Mouse (Mus musculus) embryonic facial prominence, embryonic 11.5 days (tissue): Measurements from ENCODE around the gene Atl3. TPM values are rescaled to one million over a fixed set of nuclear protein-coding genes. Genes with fewer than 3 reads are reported as not detected.

Experiments used
- ATAC-seq: fragments of 200-750 bp; cut with Nextera tagmentation; replicated peaks from 2 replicates; pipeline ENCODE4 v1.8.0; 2017; ENCODE audit warnings: low read depth; ENCODE audit not compliant: insufficient number of reproducible peaks, low FRiP score, low TSS enrichment
- DNase-seq: peaks from one replicate; pipeline ENCODE4 v3.0.0-alpha.2; 2015; ENCODE audit warnings: low spot score
- H3K27ac ChIP-seq: fragments of 300-500 bp; sonication (generic); replicated peaks from 2 replicates; pipeline ENCODE4 v1.5.1; 2014; ENCODE audit warnings: mild to moderate bottlenecking, low read depth, low read length, control low read depth
- H3K27me3 ChIP-seq: fragments of 300-500 bp; sonication (generic); 2 replicates; pipeline ENCODE4 v1.6.1; 2014; ENCODE audit warnings: mild to moderate bottlenecking, low read length, moderate library complexity, mixed read lengths; ENCODE audit not compliant: control insufficient read depth, insufficient read depth
- H3K36me3 ChIP-seq: fragments of 300-500 bp; sonication (generic); replicated peaks from 2 replicates; pipeline ENCODE4 v1.6.1; 2014; ENCODE audit warnings: low read depth, mild to moderate bottlenecking, low read length, moderate library complexity, mixed read lengths; ENCODE audit not compliant: control insufficient read depth, insufficient read depth
- H3K4me1 ChIP-seq: fragments of 300-500 bp; sonication (generic); 2 replicates; pipeline ENCODE4 v1.6.1; 2014; ENCODE audit warnings: low read length, mixed read lengths; ENCODE audit not compliant: control insufficient read depth, insufficient read depth
- H3K4me2 ChIP-seq: fragments of 300-500 bp; sonication (generic); 2 replicates; pipeline ENCODE4 v1.6.1; 2014; ENCODE audit warnings: low read depth, mild to moderate bottlenecking, control low read depth, low read length, moderate library complexity
- H3K4me3 ChIP-seq: fragments of 300-500 bp; sonication (generic); 2 replicates; pipeline ENCODE4 v1.5.1; 2014; ENCODE audit warnings: low read depth, low read length, control low read depth
- H3K9ac ChIP-seq: fragments of 300-500 bp; sonication (generic); replicated peaks from 2 replicates; pipeline ENCODE4 v1.6.1; 2014; ENCODE audit warnings: mild to moderate bottlenecking, control low read depth, low read length
- H3K9me3 ChIP-seq: fragments of 300-500 bp; sonication (generic); replicated peaks from 2 replicates; pipeline ENCODE4 v1.6.1; 2016; ENCODE audit warnings: mild to moderate bottlenecking, low read length, inconsistent platforms, mixed read lengths; ENCODE audit not compliant: control insufficient read depth
- WGBS: fragments of 180-500 bp; shearing (Covaris S2); extraction: QIAGEN DNeasy Blood & Tissue Kit; methylation state at CpG from one replicate; pipeline ENCODE4 v1.1.7; 2014; 5-methylcytosine and 5-hydroxymethylcytosine counted together
- polyA plus RNA-seq: library from polyadenylated mRNA; unstranded; fragments of >200 nt; fragmentation: Nextera tagmentation; extraction: Ambion mirVana; gene quantifications from 2 replicates; pipeline ENCODE4 v1.2.1, GENCODE M21; 2014

Gene Atl3
- polyA plus RNA-seq, 1 experiment from 2014 or later, result 11.9 TPM

- no peak overlapping the region for H3K4me2 ChIP-seq
- 97% methylated on average over 3 of the region's 3 CpGs for WGBS
Measured at GRCm38 (mm10) chr19:7479751-7480248, 14.0 kb upstream of the Atl3 start.

GRCm38 (mm10) chr19:7481541-7482265 lies 12.1 kb upstream of the Atl3 start:
- H3K4me1 ChIP-seq, result no peaks in the 10 kb centered on the region
- peak overlapping the region; percentile 97 for H3K9ac ChIP-seq
- peak overlapping the region; percentile 95 for H3K4me3 ChIP-seq
- H3K36me3 ChIP-seq, result no peaks in the 10 kb centered on the region; the same call in 1 of the 2 replicates
- ATAC-seq (no peak), DNase-seq (peak; percentile 58)
- no peaks in the 10 kb centered on the region for H3K9me3 ChIP-seq
- H3K27ac ChIP-seq, result peak overlapping the region; percentile 99
- H3K4me2 ChIP-seq, result peak overlapping the region; percentile 66
- WGBS, result 7% methylated on average over 12 of the region's 12 CpGs
- H3K27me3 ChIP-seq, result no peaks in the 10 kb centered on the region

More at GRCm38 (mm10) chr19:7479751-7480248, 14.0 kb upstream of the Atl3 start:
- Histone ChIP-seq H3K27ac (no peak overlapping the region), H3K36me3 (no peaks in the 10 kb centered on the region; the same call in 1 of the 2 replicates), H3K9me3 (no peaks in the 10 kb centered on the region), H3K9ac (no peak overlapping the region), H3K4me1 (no peaks in the 10 kb centered on the region), H3K27me3 (no peaks in the 10 kb centered on the region), H3K4me3 (no peak overlapping the region)
- no peak for ATAC-seq
- DNase-seq, result no peak

- H3K27ac ChIP-seq, result peak overlapping the region; percentile 99
- H3K9ac ChIP-seq, result peak overlapping the region; percentile 97
- WGBS, result under 1% methylated on average over 7 of the region's 7 CpGs
- DNase-seq (no peak), ATAC-seq (no peak)
- H3K36me3 ChIP-seq, result no peaks in the 10 kb centered on the region
- H3K4me3 ChIP-seq, result peak overlapping the region; percentile 95
- H3K4me2 ChIP-seq, result peak overlapping the region; percentile 66
- no peaks in the 10 kb centered on the region for H3K4me1 ChIP-seq
- H3K9me3 ChIP-seq, result no peaks in the 10 kb centered on the region
- H3K27me3 ChIP-seq, result no peaks in the 10 kb centered on the region
Measured at GRCm38 (mm10) chr19:7482266-7482598, 11.6 kb upstream of the Atl3 start.

- Histone ChIP-seq H3K4me1 (no peaks in the 10 kb centered on the region), H3K4me3 (peak within 1 kb of the TSS; percentile 95), H3K27me3 (no peaks in the 10 kb centered on the region), H3K27ac (peak within 1 kb of the TSS; percentile 99), H3K4me2 (peak within 1 kb of the TSS; percentile 66), H3K9me3 (no peaks in the 10 kb centered on the region), H3K36me3 (no peaks in the 10 kb centered on the region), H3K9ac (peak within 1 kb of the TSS; percentile 97)
- DNase-seq (peak; percentile 97), ATAC-seq (peak; percentile 93)
- under 1% methylated on average over 78 of the region's 80 CpGs for WGBS
Measured at GRCm38 (mm10) chr19:7482599-7483511, 11.0 kb upstream of the Atl3 start, which contains the start of gene Rtn3. TSS of gene Rtn3 (minus strand) at chr19:7483281.

GRCm38 (mm10) chr19:7483512-7483882 lies 10.3 kb upstream of the Atl3 start:
- WGBS, result 5% methylated on average over 6 of the region's 6 CpGs
- H3K27ac ChIP-seq, result 0 out of 2 replicates have a peak overlapping the region, but pooled peaks have one; percentile 32
- DNase-seq, result no peak
- no peaks in the 10 kb centered on the region for H3K27me3 ChIP-seq
- peak overlapping the region; percentile 66 for H3K4me2 ChIP-seq
- peak; percentile 57 for ATAC-seq
- H3K36me3 ChIP-seq, result no peaks in the 10 kb centered on the region
- no peaks in the 10 kb centered on the region for H3K9me3 ChIP-seq
- H3K4me1 ChIP-seq, result no peaks in the 10 kb centered on the region
- H3K4me3 ChIP-seq, result peak overlapping the region; percentile 95
- peak overlapping the region; percentile 97 for H3K9ac ChIP-seq

DNA sequence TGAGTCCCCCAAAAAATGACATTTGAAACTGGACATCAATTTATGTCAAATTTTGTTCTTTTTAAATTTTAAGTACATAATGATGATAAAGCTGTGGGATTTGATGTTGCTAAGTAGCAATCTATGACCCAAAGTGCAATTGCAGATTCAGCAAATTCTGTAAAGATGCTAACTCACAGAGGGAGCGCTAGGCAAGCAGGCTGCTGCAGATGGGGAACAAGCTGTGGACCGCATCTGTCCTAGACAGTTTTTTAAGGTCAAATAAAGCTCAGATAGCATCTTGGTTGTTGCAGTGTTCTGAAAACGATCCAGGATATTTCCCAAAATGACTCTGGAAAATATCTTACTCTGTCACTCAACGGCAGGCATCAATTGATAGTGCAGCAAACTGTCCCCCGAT lies 9.8 kb upstream of the Atl3 start:
- no peak for DNase-seq
- Histone ChIP-seq H3K27me3 (no peaks in the 10 kb centered on the region), H3K27ac (no peak overlapping the region), H3K9ac (no peak overlapping the region), H3K9me3 (no peaks in the 10 kb centered on the region), H3K36me3 (no peaks in the 10 kb centered on the region), H3K4me2 (no peak overlapping the region), H3K4me3 (no peak overlapping the region), H3K4me1 (no peaks in the 10 kb centered on the region)
- 69% methylated on average over 5 of the region's 5 CpGs for WGBS
- no peak for ATAC-seq

DNA sequence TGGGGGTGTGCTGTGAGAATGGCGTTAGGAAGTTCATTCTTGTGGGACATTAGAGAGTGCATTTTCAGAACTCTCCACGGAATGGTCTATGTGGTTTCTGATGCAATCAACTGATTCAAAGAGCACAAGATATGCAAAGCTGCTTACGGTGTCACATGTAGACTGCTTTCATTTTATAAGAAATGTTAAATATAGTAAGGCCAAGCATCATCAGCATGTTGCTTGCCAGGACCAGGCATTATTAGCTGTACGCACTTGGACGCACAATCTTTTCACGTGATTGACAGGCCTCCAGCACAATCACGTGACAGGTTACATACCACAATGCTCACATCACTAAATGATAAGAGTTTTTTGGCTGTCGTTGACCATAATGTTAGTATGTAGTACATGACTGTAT lies 6.2 kb upstream of the Atl3 start:
- Histone ChIP-seq H3K36me3 (no peaks in the 10 kb centered on the region), H3K4me3 (no peak overlapping the region), H3K9me3 (no peaks in the 10 kb centered on the region), H3K4me1 (no peaks in the 10 kb centered on the region), H3K27ac (no peak overlapping the region), H3K27me3 (no peaks in the 10 kb centered on the region), H3K4me2 (no peak overlapping the region), H3K9ac (no peak overlapping the region)
- ATAC-seq (no peak), DNase-seq (no peak)
- WGBS, result 85% methylated on average over 8 of the region's 8 CpGs
